Mouse (Mus musculus) gonadal fat pad, adult 2 months (tissue): Measurements from ENCODE around the gene Ern2. TPM values are rescaled to one million over a fixed set of nuclear protein-coding genes. Genes with fewer than 3 reads are reported as not detected.
A peak's percentile ranks its signal among the peaks of the same experiment; 100 is the strongest.

Experiments used
- DNase-seq: peaks from one replicate; pipeline ENCODE4 v3.0.0-alpha.2; 2012; ENCODE audit warnings: low read depth
- polyA plus RNA-seq: library from polyadenylated mRNA; depleted of rRNA; stranded (reverse); fragments of >200 nt; gene quantifications from 2 replicates; pipeline ENCODE4 v1.2.3, GENCODE M21; 2012; rRNA removed

Gene Ern2
- polyA plus RNA-seq: 0.04 and 0.13 TPM in 2 replicates

GRCm38 (mm10) chr7:122186043-122186442, at the start of gene Ern2:
Ern2 (minus strand) TSS chr7:122186207.
- no peak for DNase-seq

DNA sequence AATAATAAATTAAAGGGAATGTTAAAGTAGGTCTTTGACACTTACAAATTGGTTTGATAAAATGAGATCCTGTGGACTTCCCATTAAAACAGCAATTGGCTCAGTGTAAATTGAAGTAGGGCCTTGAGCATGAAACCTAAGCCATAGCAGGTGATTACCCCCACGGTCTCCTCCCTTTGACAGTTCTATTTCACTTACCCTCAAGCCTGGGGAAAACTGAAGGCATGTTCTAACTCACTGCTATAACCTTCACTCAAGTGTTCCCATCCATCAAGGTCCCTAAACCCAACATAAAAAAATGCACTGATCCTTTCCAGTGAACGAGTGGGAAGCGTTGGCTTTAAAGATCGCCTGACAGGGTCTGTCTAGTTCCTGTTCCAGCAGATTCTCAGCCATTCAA, 44.9 kb upstream of the Ern2 start:
- DNase-seq: no peak

DNA sequence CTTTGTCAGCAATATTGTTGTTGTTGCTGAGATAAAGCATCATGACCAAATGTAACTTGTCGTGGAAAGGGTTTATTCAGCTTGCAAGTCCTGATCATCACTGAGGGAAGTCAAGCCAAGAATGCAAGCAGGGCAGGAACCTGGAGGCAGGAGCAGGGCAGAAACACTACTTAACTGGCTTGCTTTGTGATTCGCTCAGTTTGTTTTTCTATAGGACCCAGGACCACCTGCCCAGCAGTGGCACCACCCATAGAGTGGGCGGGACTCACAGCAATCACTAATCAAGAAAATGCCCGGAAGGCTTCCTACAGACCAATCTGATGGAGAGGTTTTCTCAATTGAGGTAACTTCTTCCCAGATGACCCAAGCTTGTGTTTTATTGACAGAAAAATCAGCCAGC, 43.9 kb upstream of the Ern2 start:
- no peak for DNase-seq

DNA sequence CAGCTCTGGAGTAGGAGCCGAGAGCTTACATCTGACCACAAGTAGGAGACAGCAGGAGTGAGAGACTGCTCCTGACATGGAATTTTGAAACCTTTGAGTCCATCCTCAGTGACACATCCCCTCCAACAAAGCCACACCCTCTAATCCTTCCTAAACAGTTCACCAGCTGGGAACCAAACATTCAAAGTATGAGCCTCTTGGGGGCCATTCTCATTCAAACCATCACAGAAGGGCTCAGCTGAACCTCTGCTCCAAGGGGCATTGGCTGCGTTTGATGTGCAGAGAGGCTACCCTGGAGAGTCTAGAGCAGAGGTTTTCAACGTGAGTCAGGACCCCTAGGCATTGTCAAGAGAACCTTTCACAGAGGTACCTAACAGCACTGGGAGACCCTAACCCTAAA, 43.3 kb upstream of the Ern2 start:
- no peak for DNase-seq

DNA sequence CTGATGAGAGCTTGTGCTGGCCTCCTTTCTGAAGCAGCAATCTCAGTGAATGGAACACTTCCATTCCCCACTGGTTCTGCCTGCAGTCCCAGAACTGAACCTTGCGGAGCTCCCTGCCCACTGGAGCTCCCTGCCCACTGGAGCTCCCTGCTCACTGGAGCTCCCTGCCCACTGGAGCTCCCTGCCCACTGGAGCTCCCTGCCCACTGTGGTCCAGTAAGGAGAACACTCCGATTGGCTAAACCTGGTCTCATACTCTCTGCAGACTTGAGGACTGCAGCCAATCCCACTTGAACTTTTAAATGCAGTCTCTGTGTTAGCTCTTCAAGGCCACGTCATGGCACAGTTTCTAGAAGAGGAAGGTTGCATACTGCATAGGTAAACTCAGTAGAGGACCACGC, 40.7 kb upstream of the Ern2 start:
- no peak for DNase-seq

DNA sequence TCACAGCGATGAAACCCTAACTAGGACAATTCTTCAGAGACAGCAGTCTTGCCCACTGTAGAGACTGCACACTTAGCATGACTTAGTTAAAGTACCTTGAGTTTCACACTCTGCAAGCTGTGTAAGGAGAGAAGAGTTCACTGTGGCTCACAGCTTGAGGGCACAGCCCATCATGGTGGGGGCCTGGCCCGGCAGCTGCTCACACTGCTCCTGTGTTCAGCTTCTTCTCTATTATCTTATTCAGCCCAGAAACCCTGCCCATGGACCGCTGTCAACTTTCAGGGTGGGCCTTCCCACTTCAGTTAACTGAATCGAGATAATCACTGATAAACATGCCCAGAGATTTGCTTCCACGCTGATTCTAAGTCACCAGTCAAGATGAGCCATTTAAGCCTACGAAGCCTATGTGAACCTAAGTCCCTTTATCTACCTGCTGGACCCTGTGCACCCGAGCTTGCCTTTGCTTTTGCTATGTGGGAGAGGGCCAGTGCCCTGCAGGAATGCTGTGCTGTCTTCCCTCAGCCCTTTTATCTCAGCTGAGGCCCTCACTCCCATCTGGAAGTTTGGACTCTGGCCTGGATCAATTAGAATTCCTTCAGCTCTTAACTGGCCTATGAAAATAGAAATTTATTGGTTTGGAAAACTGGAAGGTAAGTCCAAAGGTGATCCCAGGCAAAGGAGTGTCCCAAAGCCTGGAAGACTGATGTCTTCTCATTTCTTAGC, 40.2 kb upstream of the Ern2 start:
- DNase-seq: no peak

DNA sequence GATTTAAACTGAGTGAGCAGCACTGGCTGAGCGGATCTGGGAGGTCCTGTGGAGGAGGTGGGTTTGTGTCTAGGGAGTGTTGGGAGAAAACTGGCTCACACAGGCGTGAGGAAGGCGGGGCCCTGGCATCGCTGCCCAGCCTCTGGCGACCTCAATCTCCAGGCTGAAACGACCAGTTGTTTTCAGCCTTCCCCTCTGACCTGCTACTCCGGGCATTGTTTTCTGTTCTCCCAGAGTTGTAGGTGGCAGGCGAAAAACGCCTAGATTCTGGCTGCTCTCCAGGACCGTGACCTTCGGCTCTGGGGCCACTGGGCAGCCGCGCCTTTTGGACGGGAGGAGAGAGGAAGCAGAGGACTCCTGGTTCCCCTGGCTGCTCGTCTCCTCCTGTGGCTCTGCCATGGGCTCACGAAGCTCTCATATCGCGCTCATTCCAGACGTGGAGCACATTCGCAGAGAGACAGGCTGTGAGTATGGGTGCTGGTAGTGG, 33.4 kb upstream of the Ern2 start, which contains the start of gene Chp2:
Chp2 (plus strand) TSS at position 182 of the 487 bp plus-strand sequence.
- no peak for DNase-seq

- no peak for DNase-seq
Observed at GRCm38 (mm10) chr7:122208276-122209021, 22.4 kb upstream of the Ern2 start.

- no peak for DNase-seq
Observed at GRCm38 (mm10) chr7:122206121-122206520, 20.1 kb upstream of the Ern2 start.

DNA sequence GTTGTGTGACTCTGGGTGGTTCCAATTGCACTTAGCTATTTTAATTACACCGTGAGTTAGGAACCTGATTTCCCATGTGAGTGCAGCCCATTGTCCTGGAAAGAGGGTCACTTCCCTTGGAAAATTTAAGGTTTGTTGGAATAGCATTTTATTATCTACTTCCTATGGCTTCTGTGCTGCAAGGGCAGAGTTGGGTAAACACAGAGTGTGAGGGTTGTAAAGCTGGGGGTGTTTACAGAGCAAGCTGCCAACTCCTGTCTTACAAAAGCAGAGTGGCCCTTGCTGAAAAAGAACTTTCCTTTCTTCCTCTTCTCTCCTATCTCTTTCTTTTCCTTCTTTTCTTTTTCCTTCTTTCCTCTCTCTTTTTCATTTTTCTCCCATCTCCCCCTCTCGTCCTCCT, 17.9 kb upstream of the Ern2 start:
- DNase-seq: no peak

DNA sequence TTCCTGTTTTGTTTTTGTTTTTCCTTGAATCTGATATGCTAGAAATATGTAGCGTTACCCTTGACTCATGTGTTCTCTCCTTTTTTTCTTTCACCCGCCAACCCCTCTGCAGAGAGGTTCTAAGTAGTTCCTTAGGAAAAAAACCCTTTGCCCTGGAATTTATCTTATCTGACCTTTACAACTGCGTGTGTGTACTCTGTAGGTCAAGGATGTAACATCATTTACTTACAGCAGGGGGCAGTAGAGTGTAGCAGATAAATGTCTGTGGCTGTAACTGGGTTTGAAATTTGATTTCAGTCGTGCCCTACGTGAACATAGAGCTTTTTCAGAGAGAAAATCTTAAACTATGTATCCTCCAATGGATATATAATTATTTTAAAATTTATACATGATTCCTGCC, 13.3 kb upstream of the Ern2 start:
- no peak for DNase-seq

GRCm38 (mm10) chr7:122197306-122197705, 11.3 kb upstream of the Ern2 start:
- peak; percentile 10 for DNase-seq

DNA sequence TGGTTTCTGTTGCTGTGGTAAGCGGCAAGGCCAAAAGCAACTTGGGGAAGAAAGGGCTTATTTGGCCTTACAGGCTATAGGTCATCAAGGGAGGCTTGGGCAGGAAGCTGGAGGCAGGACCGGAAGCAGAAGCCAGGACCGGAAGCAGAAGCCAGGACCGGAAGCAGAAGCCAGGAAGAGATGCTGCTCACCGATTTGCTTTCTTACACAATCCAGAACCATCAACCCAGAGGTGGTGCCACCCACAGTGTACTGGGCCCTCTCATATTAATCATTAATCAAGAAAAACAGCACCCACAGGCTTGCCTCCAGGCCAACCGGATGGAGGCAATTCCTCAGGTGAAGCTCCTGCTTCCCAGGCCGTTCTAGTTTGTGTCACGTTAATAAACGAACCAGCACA, 10.8 kb upstream of the Ern2 start:
- DNase-seq: no peak

GRCm38 (mm10) chr7:122193919-122194318, 7.9 kb upstream of the Ern2 start:
- no peak for DNase-seq

DNA sequence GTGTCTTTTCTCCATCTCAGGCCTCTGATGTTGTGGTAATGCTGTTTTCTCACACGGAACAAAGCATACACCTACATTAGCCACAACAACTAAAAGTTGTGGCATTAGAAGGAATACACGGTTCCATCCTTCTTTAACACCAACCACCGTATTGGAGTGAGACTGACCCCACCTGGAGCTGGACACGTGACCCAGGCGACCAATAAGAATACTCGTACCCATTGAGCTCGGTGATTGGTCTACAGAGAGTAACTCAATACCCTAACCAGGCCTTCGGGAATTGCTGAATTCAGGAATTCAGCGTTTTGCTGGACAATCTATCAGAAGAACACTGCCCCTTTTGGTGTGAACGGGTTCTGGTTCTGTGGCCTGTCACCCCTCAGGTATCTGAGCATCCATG, 5.1 kb upstream of the Ern2 start:
- DNase-seq: no peak

DNA sequence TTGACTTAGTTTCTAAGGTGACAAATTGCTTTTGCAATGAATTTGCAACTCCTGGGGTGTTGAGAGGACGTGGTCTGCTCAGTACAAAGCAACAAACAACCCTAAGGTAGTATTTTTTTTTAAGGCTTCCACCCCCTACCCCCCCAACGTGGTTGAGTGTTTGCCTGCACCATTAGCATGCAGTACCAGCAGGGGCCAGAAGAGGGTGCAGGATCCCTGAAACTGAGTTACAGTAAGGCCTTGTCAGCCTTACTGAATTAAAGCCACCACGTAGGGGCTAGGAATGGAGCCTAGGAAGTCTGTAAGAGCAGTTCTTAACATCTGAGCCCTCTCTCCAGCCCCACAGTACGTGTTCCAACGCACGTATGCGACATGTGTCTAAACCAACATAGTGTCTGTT, 3.5 kb upstream of the Ern2 start:
- no peak for DNase-seq

- no peak for DNase-seq
Observed at GRCm38 (mm10) chr7:122184569-122184968, 1.4 kb downstream of the Ern2 start.

DNA sequence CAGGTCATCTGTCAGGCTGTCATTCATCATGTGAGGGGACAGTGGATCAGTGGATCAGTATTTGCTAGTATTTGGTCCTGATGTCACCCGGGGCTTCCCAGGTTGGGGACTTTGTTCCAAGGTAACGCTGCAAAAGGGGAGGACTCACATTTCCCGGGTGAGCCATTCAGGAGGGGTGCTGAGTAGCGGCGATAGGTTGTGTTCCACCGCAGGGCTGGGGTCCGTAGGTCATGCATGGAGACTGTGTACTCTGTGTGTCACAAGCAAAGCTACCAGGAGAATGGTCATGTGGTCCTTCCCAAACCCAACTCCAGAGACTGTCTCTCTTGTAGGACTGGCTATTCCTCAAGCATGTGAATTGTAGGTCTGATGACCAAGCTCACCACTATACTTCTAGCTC, 5.3 kb downstream of the Ern2 start:
- no peak for DNase-seq

DNA sequence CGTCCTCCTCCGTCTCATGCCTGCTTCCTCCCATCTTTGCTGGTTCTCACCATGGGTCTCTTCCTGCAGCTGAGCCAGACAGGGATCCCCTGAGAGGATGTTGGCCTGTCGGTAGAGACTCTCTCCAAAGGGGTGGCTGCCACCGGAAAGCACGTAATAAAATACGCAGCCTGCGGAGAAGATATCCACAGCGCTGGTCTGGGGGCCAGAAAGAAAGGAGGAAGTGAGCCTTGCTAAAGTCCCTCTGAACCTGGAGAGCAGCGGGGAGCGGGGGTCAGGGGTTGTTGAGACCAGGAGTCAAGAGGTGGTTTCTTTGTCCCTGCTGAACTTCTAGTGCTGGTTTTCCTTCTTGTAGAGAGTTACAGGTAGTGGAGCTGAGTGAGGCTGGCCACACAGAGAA, 14.4 kb downstream of the Ern2 start:
- no peak for DNase-seq

GRCm38 (mm10) chr7:122170705-122171104, 15.3 kb downstream of the Ern2 start:
- no peak for DNase-seq

DNA sequence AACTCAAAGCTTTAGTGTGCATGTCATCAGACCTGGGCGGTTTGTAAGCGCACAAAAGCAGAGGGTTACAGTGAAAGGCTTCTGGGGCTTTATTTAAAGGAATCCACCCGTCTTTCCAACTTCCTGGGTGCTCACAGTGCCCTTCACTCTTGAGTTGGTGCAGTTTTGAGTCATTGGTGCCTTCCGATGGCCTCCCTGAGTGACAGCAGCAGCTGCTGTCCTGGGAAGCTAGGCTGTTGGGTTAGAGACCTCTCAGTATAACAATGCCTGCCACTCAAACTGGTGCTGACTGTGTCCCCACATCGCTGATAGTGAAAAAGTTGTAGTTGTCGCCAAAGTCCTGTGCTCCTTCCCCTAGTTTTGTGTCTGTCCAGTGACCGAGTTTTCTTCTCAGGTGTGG, 18.8 kb downstream of the Ern2 start:
- DNase-seq: no peak

DNA sequence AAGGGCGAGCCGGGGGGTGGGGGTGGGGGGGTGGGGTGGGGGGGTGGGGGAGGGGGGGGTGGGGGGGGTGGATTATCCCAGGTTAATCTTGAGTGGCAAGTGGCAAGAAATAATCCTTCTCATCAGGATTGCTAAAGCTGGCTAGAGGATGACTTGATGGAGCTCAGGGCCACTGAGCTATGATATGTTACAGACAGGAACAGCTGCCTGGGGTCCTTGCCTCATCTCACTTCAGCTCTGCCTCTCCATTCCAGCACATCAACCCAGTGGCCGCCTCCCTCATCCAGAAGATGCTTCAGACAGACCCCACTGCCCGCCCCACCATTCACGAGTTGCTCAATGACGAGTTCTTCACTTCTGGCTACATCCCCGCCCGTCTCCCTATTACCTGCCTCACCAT, 22.2 kb downstream of the Ern2 start:
- DNase-seq: no peak

DNA sequence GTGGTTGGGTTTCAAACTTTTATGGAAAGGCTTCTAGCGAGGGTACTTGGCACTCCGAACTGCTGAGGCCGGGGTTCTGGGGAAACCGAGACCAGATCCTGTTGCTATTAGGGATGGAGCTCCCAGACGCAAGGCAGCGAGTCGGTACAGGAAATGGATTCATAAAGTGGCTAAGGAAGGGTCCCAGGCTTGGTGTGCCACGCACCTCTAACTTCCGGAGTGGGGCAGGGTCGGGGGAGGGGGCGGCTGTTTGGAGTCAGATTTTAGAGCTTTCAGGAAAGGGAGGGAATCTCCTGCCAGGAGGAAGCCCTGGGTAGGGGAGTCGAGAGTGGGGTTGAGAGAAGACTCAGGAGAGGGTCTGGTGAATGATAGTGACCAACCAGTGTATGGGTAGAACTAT, 26.0 kb downstream of the Ern2 start:
- no peak for DNase-seq
